Mouse (Mus musculus) mesoderm, embryonic 11.5 days (tissue): Measurements from ENCODE around the gene Eif4g1.
"Not testable (repeated sequence)": the region's sequence is repeated elsewhere in the genome, so short reads cannot be mapped to it uniquely, and the experiment has no call there.

Source experiments
- DNase-seq: peaks from one replicate; pipeline ENCODE4 v3.0.0-alpha.2; 2012; ENCODE audit warnings: low read depth, low spot score

Gene Eif4g1

GRCm38 (mm10) chr16:20668013-20668412, at the start of gene Eif4g1:
Eif4g1 (plus strand) TSS chr16:20668313.
- not testable (repeated sequence) for DNase-seq

- peak; percentile 52 for DNase-seq
These were observed 48.3 kb upstream of the Eif4g1 start for GRCm38 (mm10) chr16:20619541-20620398.

GRCm38 (mm10) chr16:20620399-20620735, 47.7 kb upstream of the Eif4g1 start:
- DNase-seq: no peak

GRCm38 (mm10) chr16:20620751-20621190, 47.3 kb upstream of the Eif4g1 start:
- DNase-seq: peak; percentile 24

- DNase-seq: peak; percentile 45
These were observed 46.7 kb upstream of the Eif4g1 start, which contains the start of gene Camk2n2 for GRCm38 (mm10) chr16:20621191-20621990. Camk2n2 (minus strand) TSS chr16:20621287.

- peak; percentile 73 for DNase-seq
These were observed 46.0 kb upstream of the Eif4g1 start for GRCm38 (mm10) chr16:20621991-20622685.

GRCm38 (mm10) chr16:20623211-20623610, 44.9 kb upstream of the Eif4g1 start:
- no peak for DNase-seq

GRCm38 (mm10) chr16:20628871-20629391, 39.2 kb upstream of the Eif4g1 start:
- no peak for DNase-seq

GRCm38 (mm10) chr16:20629731-20630634, 38.1 kb upstream of the Eif4g1 start, which contains the start of gene Ece2:
Ece2 (plus strand) TSS chr16:20629828.
- peak; percentile 30 for DNase-seq

GRCm38 (mm10) chr16:20637410-20637809, 30.7 kb upstream of the Eif4g1 start:
- DNase-seq: no peak

GRCm38 (mm10) chr16:20638367-20638766, 29.7 kb upstream of the Eif4g1 start:
- DNase-seq: no peak

- DNase-seq: peak; percentile 61
These were observed 26.0 kb upstream of the Eif4g1 start for GRCm38 (mm10) chr16:20642161-20642560.

- DNase-seq: no peak
These were observed 24.2 kb upstream of the Eif4g1 start for GRCm38 (mm10) chr16:20643911-20644310.

- DNase-seq: peak; percentile 95
These were observed 16.8 kb upstream of the Eif4g1 start, which contains the start of gene Psmd2 for GRCm38 (mm10) chr16:20651076-20651946. Psmd2 (plus strand) TSS chr16:20651652.

GRCm38 (mm10) chr16:20651947-20652310, 16.2 kb upstream of the Eif4g1 start:
- no peak for DNase-seq

- DNase-seq: no peak
These were observed 14.8 kb upstream of the Eif4g1 start for GRCm38 (mm10) chr16:20653315-20653714.

GRCm38 (mm10) chr16:20657661-20658060, 10.5 kb upstream of the Eif4g1 start:
- no peak for DNase-seq

GRCm38 (mm10) chr16:20670291-20670690, 2.2 kb downstream of the Eif4g1 start:
- no peak for DNase-seq

GRCm38 (mm10) chr16:20671886-20672285, 3.8 kb downstream of the Eif4g1 start:
- no peak for DNase-seq
